Mouse (Mus musculus): ENCODE results near the gene Kctd4. TPM values are rescaled to one million over a fixed set of nuclear protein-coding genes. Genes with fewer than 3 reads are reported as not detected.
A peak's percentile ranks its signal among the peaks of the same experiment; 100 is the strongest.

Kctd4 gene
- total and polyA plus RNA-seq, 2 experiments from 2014 or later: 0.11 TPM; not detected in 1

DNA sequence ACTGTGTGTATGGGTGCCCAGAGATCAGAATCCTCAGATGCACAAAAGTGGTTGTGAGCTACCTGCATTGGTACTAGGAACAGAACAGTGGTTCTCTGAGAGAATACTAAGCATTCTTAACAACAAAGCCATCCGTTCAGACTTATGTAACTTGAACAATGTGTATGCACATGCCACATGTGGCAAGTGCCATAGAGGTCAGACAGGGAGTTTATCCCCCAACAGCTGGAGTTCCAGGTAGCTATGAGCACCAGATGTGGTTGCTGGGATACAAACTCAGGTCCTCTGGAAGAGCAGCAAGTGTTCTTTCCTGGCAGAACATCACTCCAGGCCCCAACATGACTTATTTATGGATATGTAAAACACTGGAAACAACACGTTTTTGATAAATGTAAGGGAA is 1.8 kb upstream of the Kctd4 start:
- ATAC-seq (ENCODE audit: insufficient read depth, low read depth) (no peak), DNase-seq (ENCODE audit: low spot score) (no peak)
- Histone ChIP-seq H3K4me1 (ENCODE audit: control insufficient read depth, insufficient read depth) (no peaks in the 10 kb centered on the region), H3K4me3 (ENCODE audit: low read depth, low read length) (no peak overlapping the region), H3K36me3 (replicated peaks; ENCODE audit: control insufficient read depth, insufficient read depth, low read length) (no peaks in the 10 kb centered on the region), H3K27ac (ENCODE audit: low read depth) (no peak overlapping the region), H3K9ac (replicated peaks; ENCODE audit: low read depth, low read length) (no peak overlapping the region), H3K4me2 (ENCODE audit: low read depth, low read length) (no peak overlapping the region), H3K27me3 (ENCODE audit: control insufficient read depth, insufficient read depth, low read length) (no peaks in the 10 kb centered on the region), H3K9me3 (replicated peaks; ENCODE audit: control insufficient read depth, low read length) (no peaks in the 10 kb centered on the region)
- TF ChIP-seq CTCF (IDR thresholded peaks at IDR 0.05; ENCODE audit: low read depth) (no peak), EP300 (IDR thresholded peaks at IDR 0.05; ENCODE audit: low read depth) (no peak)
- WGBS: 56% methylated on average over 2 of the region's 2 CpGs

DNA sequence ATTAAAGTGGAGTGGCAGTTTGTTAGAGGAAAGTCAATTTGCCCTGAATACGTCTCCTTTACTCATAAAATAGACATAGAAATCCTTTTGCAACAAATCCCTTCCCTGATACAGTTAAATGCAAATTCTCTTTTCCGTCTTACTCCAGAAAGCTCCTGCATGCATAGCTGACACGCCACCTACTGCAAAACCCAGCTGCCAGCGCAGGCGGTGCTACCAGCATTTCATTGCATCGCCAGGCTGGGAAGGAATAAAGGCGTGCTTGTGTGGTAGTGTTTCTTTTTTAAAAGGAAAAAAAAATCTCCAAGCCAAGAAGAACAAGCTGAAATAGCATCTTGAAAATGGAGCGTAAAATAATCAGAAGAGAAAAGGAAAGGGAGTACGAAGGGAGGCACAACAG is 7.4 kb downstream of the Kctd4 start:
- whole genome bisulfite sequencing: 91% methylated on average over 9 of the region's 9 CpGs
- Histone ChIP-seq H3K36me3 (replicated peaks; ENCODE audit: control insufficient read depth, insufficient read depth, low read length) (no peaks in the 10 kb centered on the region), H3K27me3 (ENCODE audit: control insufficient read depth, insufficient read depth, low read length) (no peaks in the 10 kb centered on the region), H3K4me3 (ENCODE audit: low read depth, low read length) (no peak overlapping the region), H3K27ac (ENCODE audit: low read depth) (no peak overlapping the region), H3K9me3 (replicated peaks; ENCODE audit: control insufficient read depth, low read length) (no peaks in the 10 kb centered on the region), H3K4me1 (ENCODE audit: control insufficient read depth, insufficient read depth) (no peaks in the 10 kb centered on the region), H3K4me2 (ENCODE audit: low read depth, low read length) (no peak overlapping the region), H3K9ac (replicated peaks; ENCODE audit: low read depth, low read length) (no peak overlapping the region)
- no peak for ATAC-seq (ENCODE audit: insufficient read depth, low read depth)
- DNase-seq (ENCODE audit: low spot score): no peak
- TF ChIP-seq CTCF (IDR thresholded peaks at IDR 0.05; ENCODE audit: low read depth) (no peak), EP300 (IDR thresholded peaks at IDR 0.05; ENCODE audit: low read depth) (no peak)

DNA sequence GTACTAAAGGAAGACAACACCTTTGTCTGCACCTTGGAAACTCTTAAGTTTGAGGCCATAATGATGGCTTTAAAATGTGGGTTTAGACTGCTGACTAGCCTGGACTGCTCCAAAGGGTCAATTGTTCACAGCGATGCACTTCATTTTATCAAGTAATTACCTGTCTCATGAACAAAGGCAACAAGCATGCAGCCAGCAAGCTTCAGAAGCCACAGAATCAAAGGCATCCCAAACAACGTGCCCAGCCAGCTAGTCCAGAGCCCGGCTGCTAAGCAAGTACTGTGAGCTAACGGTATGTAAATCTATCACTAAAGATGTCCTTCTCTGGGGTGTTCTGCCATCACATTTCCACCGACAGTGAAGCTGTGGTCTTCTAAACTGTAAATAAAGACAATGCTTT is 8.4 kb downstream of the Kctd4 start:
- 66% methylated on average over 5 of the region's 5 CpGs for WGBS
- Histone ChIP-seq H3K4me3 (ENCODE audit: low read depth, low read length) (no peak overlapping the region), H3K4me1 (ENCODE audit: control insufficient read depth, insufficient read depth) (no peaks in the 10 kb centered on the region), H3K27ac (ENCODE audit: low read depth) (no peak overlapping the region), H3K27me3 (ENCODE audit: control insufficient read depth, insufficient read depth, low read length) (no peaks in the 10 kb centered on the region), H3K4me2 (ENCODE audit: low read depth, low read length) (no peak overlapping the region), H3K9ac (replicated peaks; ENCODE audit: low read depth, low read length) (no peak overlapping the region), H3K9me3 (replicated peaks; ENCODE audit: control insufficient read depth, low read length) (no peaks in the 10 kb centered on the region), H3K36me3 (replicated peaks; ENCODE audit: control insufficient read depth, insufficient read depth, low read length) (no peaks in the 10 kb centered on the region)
- no peak for DNase-seq (ENCODE audit: low spot score)
- no peak for ATAC-seq (ENCODE audit: insufficient read depth, low read depth)
- TF ChIP-seq EP300 (IDR thresholded peaks at IDR 0.05; ENCODE audit: low read depth): no peak
- TF ChIP-seq CTCF (IDR thresholded peaks at IDR 0.05; ENCODE audit: low read depth): no peak

DNA sequence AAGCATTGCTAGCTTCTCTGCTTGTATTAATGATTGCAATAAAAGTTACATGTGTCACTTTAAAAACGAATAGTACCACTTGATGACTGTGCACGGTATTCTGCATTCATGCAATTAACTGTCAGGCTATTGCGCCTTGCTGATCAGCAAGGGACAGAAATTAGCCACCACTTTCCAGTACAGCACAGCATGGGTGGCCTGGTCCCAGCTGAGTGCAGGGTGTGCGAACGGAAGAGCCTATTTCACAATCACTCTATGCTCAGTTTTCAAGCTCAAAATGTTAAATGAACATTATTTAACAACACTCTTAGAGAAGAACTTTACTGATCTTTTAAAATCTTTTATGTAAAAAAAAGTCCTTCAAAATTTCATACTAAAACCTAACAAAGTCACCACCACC is 9.2 kb downstream of the Kctd4 start:
- Histone ChIP-seq H3K27ac (ENCODE audit: low read depth) (no peak overlapping the region), H3K4me3 (ENCODE audit: low read depth, low read length) (no peak overlapping the region), H3K9ac (replicated peaks; ENCODE audit: low read depth, low read length) (no peak overlapping the region), H3K36me3 (replicated peaks; ENCODE audit: control insufficient read depth, insufficient read depth, low read length) (no peaks in the 10 kb centered on the region), H3K4me1 (ENCODE audit: control insufficient read depth, insufficient read depth) (no peaks in the 10 kb centered on the region), H3K9me3 (replicated peaks; ENCODE audit: control insufficient read depth, low read length) (no peaks in the 10 kb centered on the region), H3K27me3 (ENCODE audit: control insufficient read depth, insufficient read depth, low read length) (no peaks in the 10 kb centered on the region), H3K4me2 (ENCODE audit: low read depth, low read length) (no peak overlapping the region)
- TF ChIP-seq EP300 (IDR thresholded peaks at IDR 0.05; ENCODE audit: low read depth) (no peak), CTCF (IDR thresholded peaks at IDR 0.05; ENCODE audit: low read depth) (no peak)
- ATAC-seq (ENCODE audit: insufficient read depth, low read depth) (no peak), DNase-seq (ENCODE audit: low spot score) (no peak)
- WGBS: 82% methylated on average over 5 of the region's 5 CpGs

DNA sequence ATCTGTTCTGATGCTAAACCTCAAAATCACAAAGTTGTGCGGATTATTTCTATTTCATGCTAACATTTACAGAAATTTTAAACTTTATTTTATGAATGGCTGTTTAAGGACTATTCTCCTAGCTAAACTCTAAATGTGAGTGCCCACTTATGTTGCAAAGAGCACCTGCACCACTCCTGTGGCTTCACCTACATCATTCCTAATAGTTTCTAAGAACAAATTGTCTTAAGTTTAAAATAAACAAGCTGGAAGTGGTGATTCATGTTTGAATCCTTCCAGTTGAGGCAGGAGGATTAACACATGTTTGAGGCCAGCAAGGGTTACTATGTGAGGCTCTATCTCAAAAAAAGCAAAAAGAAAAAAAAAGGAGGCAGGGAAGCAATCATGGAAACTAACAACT is 9.6 kb downstream of the Kctd4 start:
- no peak for DNase-seq (ENCODE audit: low spot score)
- Histone ChIP-seq H3K4me1 (ENCODE audit: control insufficient read depth, insufficient read depth) (no peaks in the 10 kb centered on the region), H3K36me3 (replicated peaks; ENCODE audit: control insufficient read depth, insufficient read depth, low read length) (no peaks in the 10 kb centered on the region), H3K27me3 (ENCODE audit: control insufficient read depth, insufficient read depth, low read length) (no peaks in the 10 kb centered on the region), H3K27ac (ENCODE audit: low read depth) (no peak overlapping the region), H3K4me2 (ENCODE audit: low read depth, low read length) (no peak overlapping the region), H3K4me3 (ENCODE audit: low read depth, low read length) (no peak overlapping the region), H3K9ac (replicated peaks; ENCODE audit: low read depth, low read length) (no peak overlapping the region), H3K9me3 (replicated peaks; ENCODE audit: control insufficient read depth, low read length) (no peaks in the 10 kb centered on the region)
- no peak for ATAC-seq (ENCODE audit: insufficient read depth, low read depth)
- WGBS: 96% methylated on average over 1 of the region's 1 CpGs
- TF ChIP-seq CTCF (IDR thresholded peaks at IDR 0.05; ENCODE audit: low read depth) (no peak), EP300 (IDR thresholded peaks at IDR 0.05; ENCODE audit: low read depth) (no peak)

DNA sequence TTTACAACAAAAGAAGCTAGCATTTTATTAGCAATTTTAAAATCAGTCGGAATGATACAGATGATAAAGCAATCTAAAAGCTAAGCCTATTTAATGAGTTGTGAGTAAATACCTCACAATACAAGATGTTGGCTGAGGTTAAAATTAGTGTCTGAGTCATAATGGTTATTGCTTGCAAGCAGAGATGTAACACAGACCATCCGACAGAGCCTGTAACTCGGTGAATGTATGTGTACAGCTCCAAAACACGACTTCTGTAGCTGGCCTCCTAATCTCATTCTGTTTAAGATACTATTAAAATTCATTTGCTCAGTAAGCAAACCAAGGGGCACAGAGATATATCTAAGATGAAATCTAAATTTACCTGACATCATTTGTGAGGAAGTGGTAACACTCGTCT is 12.5 kb downstream of the Kctd4 start:
- TF ChIP-seq EP300 (IDR thresholded peaks at IDR 0.05; ENCODE audit: low read depth): no peak
- TF ChIP-seq CTCF (IDR thresholded peaks at IDR 0.05; ENCODE audit: low read depth): no peak
- no peaks in the 10 kb centered on the region for H3K4me1 ChIP-seq (ENCODE audit: control insufficient read depth, insufficient read depth)
- no peak for ATAC-seq (ENCODE audit: insufficient read depth, low read depth)
- H3K27ac ChIP-seq (ENCODE audit: low read depth): no peak overlapping the region
- H3K27me3 ChIP-seq (ENCODE audit: control insufficient read depth, insufficient read depth, low read length): no peaks in the 10 kb centered on the region
- H3K4me2 ChIP-seq (ENCODE audit: low read depth, low read length): no peak overlapping the region
- no peaks in the 10 kb centered on the region for H3K9me3 ChIP-seq (replicated peaks; ENCODE audit: control insufficient read depth, low read length)
- no peak overlapping the region for H3K4me3 ChIP-seq (ENCODE audit: low read depth, low read length)
- no peaks in the 10 kb centered on the region for H3K36me3 ChIP-seq (replicated peaks; ENCODE audit: control insufficient read depth, insufficient read depth, low read length)
- peak; percentile 16 for DNase-seq (ENCODE audit: low spot score)
- WGBS: 51% methylated on average over 5 of the region's 5 CpGs
- no peak overlapping the region for H3K9ac ChIP-seq (replicated peaks; ENCODE audit: low read depth, low read length)

Data from heart, postnatal 0 days (tissue).